Mouse (Mus musculus) bone marrow, adult 2 months (tissue): ENCODE measurements around the gene Cdk12. TPM values are rescaled to one million over a fixed set of nuclear protein-coding genes. Genes with fewer than 3 reads are reported as not detected.
"Not testable (repeated sequence)": the region's sequence is repeated elsewhere in the genome, so short reads cannot be mapped to it uniquely, and the experiment has no call there.

Source experiments
- H3K27ac ChIP-seq: fragments of 200-500 bp; 2 replicates; pipeline ENCODE4 v1.5.1; 2012; ENCODE audit warnings: low read depth, mild to moderate bottlenecking, control low read depth, inconsistent platforms, low read length; ENCODE audit not compliant: control insufficient read depth, poor library complexity, insufficient read depth
- H3K4me1 ChIP-seq: fragments of 200-500 bp; 2 replicates; pipeline ENCODE4 v1.6.1; 2011; ENCODE audit warnings: low read length; ENCODE audit not compliant: control insufficient read depth, insufficient read depth
- H3K4me3 ChIP-seq: fragments of 200-500 bp; replicated peaks from 2 replicates; pipeline ENCODE3; 2011; ENCODE audit warnings: mild to moderate bottlenecking, low read depth, low read length, control low read depth; ENCODE audit not compliant: control insufficient read depth
- CTCF ChIP-seq: fragments of 200-500 bp; IDR thresholded peaks from 2 replicates; pipeline ENCODE4 v1.5.1; 2011; ENCODE audit warnings: low read length, control low read depth; ENCODE audit not compliant: control insufficient read depth, insufficient read depth
- POLR2A ChIP-seq: fragments of 200-500 bp; IDR thresholded peaks from 2 replicates; pipeline ENCODE4 v1.6.1; 2011; ENCODE audit warnings: low read depth, mild to moderate bottlenecking, control low read depth, low read length, borderline replicate concordance; ENCODE audit not compliant: control insufficient read depth
- WGBS: fragments of 180-500 bp; shearing (Covaris S2); methylation state at CpG from one replicate; pipeline ENCODE4 v1.1.7; 2018; 5-methylcytosine and 5-hydroxymethylcytosine counted together
- polyA plus RNA-seq: library from polyadenylated mRNA; stranded (reverse); fragments of >200 nt; gene quantifications from 2 replicates; pipeline ENCODE4 v1.2.4, GENCODE M21; 2011; ENCODE audit warnings: low replicate concordance; ENCODE audit not compliant: missing spikeins, insufficient read depth, insufficient read length

Gene Cdk12
- polyA plus RNA-seq, 1 experiment: 34.8 TPM

DNA sequence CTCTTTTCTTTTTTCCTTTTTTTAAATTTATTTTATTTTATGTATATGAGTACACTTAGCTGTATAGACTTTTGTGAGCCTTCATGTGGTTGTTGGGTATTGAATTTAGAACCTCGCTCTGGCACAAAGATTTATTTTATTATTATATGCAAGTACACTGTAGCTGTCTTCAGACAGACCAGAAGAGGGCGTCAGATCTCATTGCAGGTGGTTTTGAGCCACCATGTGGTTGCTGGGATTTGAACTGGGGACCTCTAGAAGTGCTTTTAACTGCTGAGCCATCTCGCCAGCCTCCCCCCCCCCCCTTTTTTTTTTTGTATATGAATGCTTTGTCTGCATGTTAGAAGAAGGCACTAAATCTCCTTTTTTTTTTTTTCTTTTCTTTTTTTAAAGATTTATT is 35.6 kb downstream of the Cdk12 start:
- H3K27ac ChIP-seq: no peak overlapping the region
- no peak overlapping the region for H3K4me3 ChIP-seq
- TF ChIP-seq POLR2A (no peak), CTCF (no peak)
- no peaks in the 10 kb centered on the region for H3K4me1 ChIP-seq
- WGBS: 80% methylated on average over 3 of the region's 3 CpGs

GRCm38 (mm10) chr11:98238995-98239394 is 36.1 kb downstream of the Cdk12 start:
- Histone ChIP-seq H3K4me1 (no peaks in the 10 kb centered on the region), H3K4me3 (no peak overlapping the region), H3K27ac (no peak overlapping the region)
- TF ChIP-seq CTCF (no peak), POLR2A (no peak)
- WGBS: 76% methylated on average over 3 of the region's 3 CpGs

- not testable (repeated sequence) for H3K27ac ChIP-seq, H3K4me1 ChIP-seq, H3K4me3 ChIP-seq
- WGBS: 71% methylated on average over 3 of the region's 3 CpGs
Observed at GRCm38 (mm10) chr11:98242910-98243309, 40.1 kb downstream of the Cdk12 start.

GRCm38 (mm10) chr11:98244415-98244814 is 41.6 kb downstream of the Cdk12 start:
- H3K27ac ChIP-seq: no peak overlapping the region
- no peaks in the 10 kb centered on the region for H3K4me1 ChIP-seq
- no peak overlapping the region for H3K4me3 ChIP-seq
- TF ChIP-seq POLR2A: no peak
- no peak for TF ChIP-seq CTCF
- 64% methylated on average over 3 of the region's 3 CpGs for WGBS

GRCm38 (mm10) chr11:98247325-98247724 is 44.5 kb downstream of the Cdk12 start:
- TF ChIP-seq CTCF: no peak
- no peak overlapping the region for H3K27ac ChIP-seq
- 60% methylated on average over 1 of the region's 1 CpGs for WGBS
- H3K4me3 ChIP-seq: no peak overlapping the region
- H3K4me1 ChIP-seq: no peaks in the 10 kb centered on the region

- TF ChIP-seq POLR2A: no peak
- TF ChIP-seq CTCF: no peak
- 93% methylated on average over 2 of the region's 2 CpGs for WGBS
- Histone ChIP-seq H3K4me3 (no peak overlapping the region), H3K27ac (no peak overlapping the region), H3K4me1 (no peaks in the 10 kb centered on the region)
Observed at GRCm38 (mm10) chr11:98253807-98254206, 50.9 kb downstream of the Cdk12 start.

- 91% methylated on average over 8 of the region's 8 CpGs for WGBS
- no peaks in the 10 kb centered on the region for H3K4me1 ChIP-seq
- TF ChIP-seq POLR2A: no peak
- TF ChIP-seq CTCF: no peak
- no peak overlapping the region for H3K4me3 ChIP-seq
- H3K27ac ChIP-seq: no peak overlapping the region
Observed at GRCm38 (mm10) chr11:98260706-98261479, 58.0 kb downstream of the Cdk12 start.

- WGBS: 13% methylated on average over 2 of the region's 2 CpGs
- peak; percentile 62 for TF ChIP-seq CTCF
- no peak for TF ChIP-seq POLR2A
- H3K27ac ChIP-seq: no peak overlapping the region
- no peaks in the 10 kb centered on the region for H3K4me1 ChIP-seq
- H3K4me3 ChIP-seq: no peak overlapping the region
Observed at GRCm38 (mm10) chr11:98265039-98265438, 62.2 kb downstream of the Cdk12 start.

DNA sequence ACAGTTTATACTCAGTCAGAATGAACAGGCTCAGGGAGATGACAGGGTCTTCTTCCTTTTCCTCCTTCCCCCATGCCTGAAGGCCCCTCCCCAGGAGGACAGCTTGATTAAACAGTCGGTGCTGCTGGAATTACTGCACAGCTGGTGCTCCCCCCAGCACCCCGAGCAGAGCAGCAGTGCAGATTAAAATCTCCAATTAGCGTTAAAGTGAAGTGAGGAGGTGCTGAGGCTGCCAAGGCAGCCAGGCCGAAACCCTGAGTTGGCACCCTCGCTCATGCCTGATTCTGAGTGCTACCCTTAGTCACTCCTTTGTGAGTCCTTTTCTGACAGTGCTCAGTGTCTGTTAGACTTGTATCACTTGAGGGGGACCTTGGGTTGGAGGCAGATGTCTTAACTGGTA is 63.0 kb downstream of the Cdk12 start:
- no peaks in the 10 kb centered on the region for H3K4me1 ChIP-seq
- H3K4me3 ChIP-seq: no peak overlapping the region
- 83% methylated on average over 5 of the region's 5 CpGs for WGBS
- no peak for TF ChIP-seq POLR2A
- TF ChIP-seq CTCF: no peak
- H3K27ac ChIP-seq: no peak overlapping the region
